Mouse (Mus musculus) heart, adult 2 months (tissue): Measurements from ENCODE around the gene Ufl1.

Experiments
- CTCF ChIP-seq: fragments of 200-600 bp; IDR thresholded peaks from 2 replicates; pipeline ENCODE4 v1.8.1; 2022; ENCODE audit warnings: antibody characterized with exemption, mild to moderate bottlenecking, moderate library complexity
- EP300 ChIP-seq: fragments of 200-500 bp; IDR thresholded peaks from 2 replicates; pipeline ENCODE4 v1.6.1; 2011; ENCODE audit warnings: low read depth, low read length, control low read depth; ENCODE audit not compliant: insufficient read depth
- POLR2A ChIP-seq: fragments of 200-500 bp; IDR thresholded peaks from 2 replicates; pipeline ENCODE4 v1.6.1; 2011; ENCODE audit warnings: mild to moderate bottlenecking, low read depth, low read length, control low read depth; ENCODE audit not compliant: insufficient read depth

- TF ChIP-seq CTCF: no peak
- no peak for TF ChIP-seq POLR2A
- TF ChIP-seq EP300: no peak
Observed at GRCm38 (mm10) chr4:25325684-25326220, 44.1 kb upstream of the Ufl1 start.
